Mouse (Mus musculus) midbrain, embryonic 10.5 days (tissue): ENCODE data around the gene Erich2. TPM values are rescaled to one million over a fixed set of nuclear protein-coding genes. Genes with fewer than 3 reads are reported as not detected.
A peak's percentile ranks its signal among the peaks of the same experiment; 100 is the strongest.

Experiments
- DNase-seq: peaks from one replicate; pipeline ENCODE4 v3.0.0-alpha.2; 2017; ENCODE audit warnings: low spot score
- H3K27ac ChIP-seq: fragments of 300-500 bp; sonication (generic); replicated peaks from 2 replicates; pipeline ENCODE4 v1.5.1; 2016; ENCODE audit warnings: mild to moderate bottlenecking
- H3K27me3 ChIP-seq: fragments of 300-500 bp; sonication (generic); 2 replicates; pipeline ENCODE4 v1.6.1; 2016; ENCODE audit warnings: low read depth, mild to moderate bottlenecking; ENCODE audit not compliant: poor library complexity, severe bottlenecking
- H3K36me3 ChIP-seq: fragments of 300-500 bp; sonication (generic); 2 replicates; pipeline ENCODE4 v1.6.1; 2016; ENCODE audit warnings: mild to moderate bottlenecking, moderate library complexity
- H3K4me1 ChIP-seq: fragments of 300-500 bp; sonication (generic); 2 replicates; pipeline ENCODE4 v1.6.1; 2016
- H3K4me3 ChIP-seq: fragments of 300-500 bp; sonication (generic); 2 replicates; pipeline ENCODE4 v1.5.1; 2016; ENCODE audit warnings: mild to moderate bottlenecking, moderate library complexity
- H3K9me3 ChIP-seq: fragments of 300-500 bp; sonication (generic); replicated peaks from 2 replicates; pipeline ENCODE4 v1.6.1; 2016; ENCODE audit warnings: mild to moderate bottlenecking
- WGBS: fragments of 180-500 bp; shearing (Covaris S2); methylation state at CpG from one replicate; pipeline ENCODE4 v1.1.7; 2016; 5-methylcytosine and 5-hydroxymethylcytosine counted together
- polyA plus RNA-seq: library from polyadenylated mRNA; unstranded; fragments of >200 nt; fragmentation: Nextera tagmentation; extraction: Ambion mirVana; gene quantifications from 2 replicates; pipeline ENCODE4 v1.2.1, GENCODE M21; 2016

Erich2 gene
- polyA plus RNA-seq, 1 experiment from 2014 or later = 1.9 TPM

DNA sequence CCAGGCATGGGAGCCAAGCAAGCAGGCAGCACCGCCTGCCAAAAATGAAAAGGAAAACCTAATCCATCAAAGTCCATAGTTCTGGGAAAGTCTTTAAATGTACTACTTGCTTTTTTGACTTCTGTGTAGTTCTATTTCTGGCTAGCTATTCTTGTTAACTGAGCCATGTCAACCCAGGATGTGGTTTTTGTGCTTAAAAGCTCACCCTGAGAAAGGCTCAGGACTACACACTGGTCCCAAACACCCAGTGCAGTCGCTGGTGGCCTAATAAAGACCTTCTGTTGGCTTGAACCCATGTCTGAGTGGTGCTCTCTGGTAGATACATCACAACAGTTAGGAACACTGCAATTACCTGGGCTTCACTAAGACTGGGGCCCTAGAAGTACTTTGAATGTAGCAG, 42.8 kb downstream of the Erich2 start:
- Histone ChIP-seq H3K27me3 (peaks cover 9% of the 10 kb centered on the region; the same call in 1 of the 2 replicates), H3K4me3 (no peak overlapping the region), H3K4me1 (no peaks in the 10 kb centered on the region), H3K9me3 (no peaks in the 10 kb centered on the region), H3K27ac (no peak overlapping the region), H3K36me3 (no peaks in the 10 kb centered on the region)
- WGBS = 86% methylated on average over 2 of the region's 2 CpGs
- no peak for DNase-seq

- H3K9me3 ChIP-seq = no peaks in the 10 kb centered on the region
- 83% methylated on average over 15 of the region's 15 CpGs for WGBS
- H3K36me3 ChIP-seq = no peaks in the 10 kb centered on the region
- no peak overlapping the region for H3K27ac ChIP-seq
- no peak overlapping the region for H3K4me3 ChIP-seq
- peaks cover 15% of the 10 kb centered on the region; the same call in 1 of the 2 replicates for H3K27me3 ChIP-seq
- H3K4me1 ChIP-seq = no peaks in the 10 kb centered on the region
- no peak for DNase-seq
Measured at GRCm38 (mm10) chr2:70552067-70552598, 43.5 kb downstream of the Erich2 start.

GRCm38 (mm10) chr2:70552772-70553171, 44.2 kb downstream of the Erich2 start, which contains the start of gene Gad1:
Gene Gad1, plus strand, starts transcription at chr2:70553072.
- no peaks in the 10 kb centered on the region for H3K36me3 ChIP-seq
- no peaks in the 10 kb centered on the region for H3K9me3 ChIP-seq
- DNase-seq = no peak
- peaks cover 17% of the 10 kb centered on the region; the same call in 1 of the 2 replicates for H3K27me3 ChIP-seq
- H3K27ac ChIP-seq = no peak within 1 kb of the TSS
- no peak within 1 kb of the TSS for H3K4me3 ChIP-seq
- H3K4me1 ChIP-seq = no peaks in the 10 kb centered on the region
- 60% methylated on average over 4 of the region's 4 CpGs for WGBS

DNA sequence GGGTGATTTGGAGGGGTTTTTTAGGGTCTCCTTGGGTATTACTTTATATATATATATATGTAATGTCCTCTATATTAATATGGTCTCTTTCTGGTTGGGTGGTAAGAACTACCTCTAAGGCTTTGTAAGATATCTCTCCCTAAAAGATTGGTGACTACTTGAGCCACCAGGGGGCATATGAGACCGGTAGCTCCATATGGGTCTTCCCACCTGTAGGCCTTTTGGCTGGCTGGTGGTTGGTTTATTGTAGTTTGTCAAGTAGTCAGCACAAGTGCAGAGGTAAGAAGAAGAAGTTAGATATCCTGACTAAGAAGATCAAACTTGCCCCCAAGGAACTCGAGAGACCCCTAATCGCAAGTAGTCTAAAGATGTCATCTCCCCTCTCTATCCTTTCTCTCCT, 45.2 kb downstream of the Erich2 start:
- Histone ChIP-seq H3K36me3 (no peaks in the 10 kb centered on the region), H3K4me3 (no peak overlapping the region), H3K27ac (no peak overlapping the region), H3K4me1 (peaks cover 4% of the 10 kb centered on the region), H3K9me3 (no peaks in the 10 kb centered on the region), H3K27me3 (peaks cover 23% of the 10 kb centered on the region)
- DNase-seq = no peak
- 84% methylated on average over 3 of the region's 3 CpGs for WGBS

GRCm38 (mm10) chr2:70558112-70558842, 49.7 kb downstream of the Erich2 start:
- WGBS = 6% methylated on average over 16 of the region's 18 CpGs
- H3K4me1 ChIP-seq = peaks cover 38% of the 10 kb centered on the region
- H3K36me3 ChIP-seq = no peaks in the 10 kb centered on the region
- H3K9me3 ChIP-seq = no peaks in the 10 kb centered on the region
- peaks cover 68% of the 10 kb centered on the region for H3K27me3 ChIP-seq
- DNase-seq = peak; percentile 88
- H3K4me3 ChIP-seq = peak overlapping the region; percentile 11; the same call in 1 of the 2 replicates
- no peak overlapping the region for H3K27ac ChIP-seq

GRCm38 (mm10) chr2:70558843-70559451, 50.3 kb downstream of the Erich2 start:
- Histone ChIP-seq H3K4me3 (no peak overlapping the region), H3K9me3 (no peaks in the 10 kb centered on the region), H3K27ac (no peak overlapping the region), H3K36me3 (no peaks in the 10 kb centered on the region), H3K4me1 (peaks cover 45% of the 10 kb centered on the region), H3K27me3 (peaks cover 74% of the 10 kb centered on the region)
- WGBS = 10% methylated on average over 24 of the region's 24 CpGs
- no peak for DNase-seq

- H3K27me3 ChIP-seq = peaks cover 80% of the 10 kb centered on the region
- no peaks in the 10 kb centered on the region for H3K9me3 ChIP-seq
- no peaks in the 10 kb centered on the region for H3K36me3 ChIP-seq
- H3K27ac ChIP-seq = no peak overlapping the region
- H3K4me3 ChIP-seq = no peak overlapping the region
- WGBS = 2% methylated on average over 13 of the region's 13 CpGs
- H3K4me1 ChIP-seq = peaks cover 51% of the 10 kb centered on the region
- peak; percentile 76 for DNase-seq
Measured at GRCm38 (mm10) chr2:70559520-70559919, 50.9 kb downstream of the Erich2 start.

GRCm38 (mm10) chr2:70561077-70561795, 52.6 kb downstream of the Erich2 start:
- DNase-seq = peak; percentile 81
- H3K27me3 ChIP-seq = peaks cover 90% of the 10 kb centered on the region
- H3K36me3 ChIP-seq = no peaks in the 10 kb centered on the region
- H3K9me3 ChIP-seq = no peaks in the 10 kb centered on the region
- WGBS = under 1% methylated on average over 29 of the region's 29 CpGs
- peaks cover 68% of the 10 kb centered on the region for H3K4me1 ChIP-seq
- peak overlapping the region; percentile 56 for H3K4me3 ChIP-seq
- H3K27ac ChIP-seq = no peak overlapping the region; the same call in 1 of the 2 replicates

- DNase-seq = peak; percentile 67
- peaks cover 76% of the 10 kb centered on the region for H3K4me1 ChIP-seq
Measured at GRCm38 (mm10) chr2:70562011-70562491, 53.4 kb downstream of the Erich2 start.

GRCm38 (mm10) chr2:70562611-70562980, 54.0 kb downstream of the Erich2 start:
- Histone ChIP-seq H3K36me3 (no peaks in the 10 kb centered on the region), H3K4me1 (peaks cover 82% of the 10 kb centered on the region), H3K4me3 (peak overlapping the region; percentile 56), H3K27ac (peak overlapping the region; percentile 56), H3K9me3 (no peaks in the 10 kb centered on the region), H3K27me3 (peaks cover 94% of the 10 kb centered on the region)
- WGBS = under 1% methylated on average over 32 of the region's 34 CpGs
- no peak for DNase-seq

More at GRCm38 (mm10) chr2:70562011-70562491, 53.4 kb downstream of the Erich2 start:
- peak overlapping the region; percentile 56 for H3K4me3 ChIP-seq
- H3K9me3 ChIP-seq = no peaks in the 10 kb centered on the region
- under 1% methylated on average over 42 of the region's 42 CpGs for WGBS
- H3K27me3 ChIP-seq = peaks cover 91% of the 10 kb centered on the region
- H3K27ac ChIP-seq = peak overlapping the region; percentile 56
- no peaks in the 10 kb centered on the region for H3K36me3 ChIP-seq

DNA sequence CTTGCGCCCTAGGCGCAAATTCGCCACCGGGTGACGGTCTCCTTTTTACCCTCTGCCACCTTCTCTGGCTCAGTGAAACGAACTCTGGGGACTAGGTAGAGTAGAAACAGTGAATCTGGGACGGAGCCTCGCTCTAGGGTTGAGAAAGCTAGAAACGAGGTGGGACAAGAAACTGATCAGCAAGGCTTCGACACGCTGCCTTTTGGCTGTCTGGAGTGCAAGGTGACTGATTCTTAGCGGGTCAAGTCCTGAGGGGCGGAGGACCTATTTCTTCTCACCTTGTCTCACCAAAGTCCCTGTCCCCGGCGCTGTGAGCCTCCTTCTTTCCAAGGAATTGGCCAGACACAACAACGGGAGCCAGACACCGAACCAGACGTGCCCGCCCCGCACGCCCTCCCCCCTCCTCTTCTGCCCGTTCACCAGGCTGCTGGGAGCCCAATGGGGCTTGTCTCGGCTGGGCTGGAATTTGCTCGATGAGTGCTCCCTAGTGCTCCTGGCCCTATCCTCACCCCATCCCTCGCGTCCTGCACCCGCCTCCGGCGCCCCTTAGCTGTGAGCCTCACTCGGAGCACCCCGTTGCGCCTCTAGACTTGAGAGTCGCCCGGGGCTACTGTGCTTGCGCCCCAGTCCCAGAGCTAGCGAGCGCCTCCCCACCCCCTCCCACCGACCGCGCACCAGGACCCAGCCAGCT, 54.5 kb downstream of the Erich2 start:
- Histone ChIP-seq H3K4me3 (peak overlapping the region; percentile 56), H3K9me3 (no peaks in the 10 kb centered on the region), H3K27ac (peak overlapping the region; percentile 56), H3K36me3 (no peaks in the 10 kb centered on the region), H3K4me1 (peaks cover 87% of the 10 kb centered on the region), H3K27me3 (peaks cover 99% of the 10 kb centered on the region)
- WGBS = under 1% methylated on average over 40 of the region's 40 CpGs
- peak; percentile 53 for DNase-seq
